Mouse (Mus musculus): ENCODE data around the gene Ahnak2. TPM values are rescaled to one million over a fixed set of nuclear protein-coding genes. Genes with fewer than 3 reads are reported as not detected.

The Ahnak2 gene
- polyA plus RNA-seq, 1 experiment from 2014 or later, result 0.13 TPM

- H3K27me3 ChIP-seq (ENCODE audit: control insufficient read depth, insufficient read depth, low read length), result no peaks in the 10 kb centered on the region
- 73% methylated on average over 5 of the region's 5 CpGs for WGBS
- H3K9ac ChIP-seq (replicated peaks; ENCODE audit: low read length), result peak overlapping the region; percentile 58
- ATAC-seq (replicated peaks; ENCODE audit: insufficient number of reproducible peaks, low FRiP score, low TSS enrichment, low read depth) (peak; percentile 19; the same call in 1 of the 2 replicates), DNase-seq (ENCODE audit: low spot score) (no peak)
- H3K4me1 ChIP-seq (ENCODE audit: control insufficient read depth, insufficient read depth, low read length), result no peaks in the 10 kb centered on the region
- peak overlapping the region; percentile 70 for H3K4me3 ChIP-seq (ENCODE audit: low read depth, low read length)
- H3K27ac ChIP-seq (replicated peaks; ENCODE audit: low read depth, low read length), result no peak overlapping the region
- no peaks in the 10 kb centered on the region for H3K9me3 ChIP-seq (replicated peaks; ENCODE audit: control insufficient read depth, low read length)
- peak overlapping the region; percentile 96 for H3K4me2 ChIP-seq (ENCODE audit: low read depth, low read length)
- no peaks in the 10 kb centered on the region; the same call in 1 of the 2 replicates for H3K36me3 ChIP-seq (replicated peaks; ENCODE audit: control insufficient read depth, insufficient read depth, low read depth, low read length)
These were observed 5.7 kb upstream of the Ahnak2 start for GRCm38 (mm10) chr12:112808212-112808586.

- Histone ChIP-seq H3K36me3 (replicated peaks; ENCODE audit: control insufficient read depth, insufficient read depth, low read depth, low read length) (no peaks in the 10 kb centered on the region; the same call in 1 of the 2 replicates), H3K9me3 (replicated peaks; ENCODE audit: control insufficient read depth, low read length) (no peaks in the 10 kb centered on the region), H3K27ac (replicated peaks; ENCODE audit: low read depth, low read length) (no peak overlapping the region), H3K9ac (replicated peaks; ENCODE audit: low read length) (no peak overlapping the region; the same call in 1 of the 2 replicates), H3K4me1 (ENCODE audit: control insufficient read depth, insufficient read depth, low read length) (no peaks in the 10 kb centered on the region), H3K4me3 (ENCODE audit: low read depth, low read length) (no peak overlapping the region), H3K4me2 (ENCODE audit: low read depth, low read length) (no peak overlapping the region), H3K27me3 (ENCODE audit: control insufficient read depth, insufficient read depth, low read length) (no peaks in the 10 kb centered on the region)
- whole genome bisulfite sequencing, result 85% methylated on average over 4 of the region's 4 CpGs
- no peak for ATAC-seq (replicated peaks; ENCODE audit: insufficient number of reproducible peaks, low FRiP score, low TSS enrichment, low read depth)
- no peak for DNase-seq (ENCODE audit: low spot score)
These were observed 5.3 kb upstream of the Ahnak2 start for GRCm38 (mm10) chr12:112807796-112808195.

GRCm38 (mm10) chr12:112806044-112806443 lies 3.6 kb upstream of the Ahnak2 start:
- ATAC-seq (replicated peaks; ENCODE audit: insufficient number of reproducible peaks, low FRiP score, low TSS enrichment, low read depth) (no peak), DNase-seq (ENCODE audit: low spot score) (no peak)
- no peaks in the 10 kb centered on the region for H3K36me3 ChIP-seq (replicated peaks; ENCODE audit: control insufficient read depth, insufficient read depth, low read depth, low read length)
- peaks cover 3% of the 10 kb centered on the region; the same call in 1 of the 2 replicates for H3K4me1 ChIP-seq (ENCODE audit: control insufficient read depth, insufficient read depth, low read length)
- H3K4me3 ChIP-seq (ENCODE audit: low read depth, low read length), result no peak overlapping the region
- no peaks in the 10 kb centered on the region for H3K9me3 ChIP-seq (replicated peaks; ENCODE audit: control insufficient read depth, low read length)
- H3K4me2 ChIP-seq (ENCODE audit: low read depth, low read length), result no peak overlapping the region
- no peak overlapping the region for H3K9ac ChIP-seq (replicated peaks; ENCODE audit: low read length)
- WGBS, result 78% methylated on average over 6 of the region's 6 CpGs
- peaks cover 9% of the 10 kb centered on the region for H3K27me3 ChIP-seq (ENCODE audit: control insufficient read depth, insufficient read depth, low read length)
- H3K27ac ChIP-seq (replicated peaks; ENCODE audit: low read depth, low read length), result no peak overlapping the region

- H3K36me3 ChIP-seq (replicated peaks; ENCODE audit: control insufficient read depth, insufficient read depth, low read depth, low read length), result no peaks in the 10 kb centered on the region
These were observed 1.6 kb upstream of the Ahnak2 start for GRCm38 (mm10) chr12:112804046-112804445.

GRCm38 (mm10) chr12:112802917-112803316 lies 460 bp upstream of the Ahnak2 start:
- Histone ChIP-seq H3K9ac (replicated peaks; ENCODE audit: low read length) (no peak overlapping the region), H3K27me3 (ENCODE audit: control insufficient read depth, insufficient read depth, low read length) (peaks cover 12% of the 10 kb centered on the region), H3K4me2 (ENCODE audit: low read depth, low read length) (peak overlapping the region; percentile 100; the same call in 1 of the 2 replicates), H3K4me1 (ENCODE audit: control insufficient read depth, insufficient read depth, low read length) (peaks cover 3% of the 10 kb centered on the region; the same call in 1 of the 2 replicates), H3K9me3 (replicated peaks; ENCODE audit: control insufficient read depth, low read length) (no peaks in the 10 kb centered on the region), H3K36me3 (replicated peaks; ENCODE audit: control insufficient read depth, insufficient read depth, low read depth, low read length) (no peaks in the 10 kb centered on the region), H3K4me3 (ENCODE audit: low read depth, low read length) (no peak overlapping the region), H3K27ac (replicated peaks; ENCODE audit: low read depth, low read length) (no peak overlapping the region)
- ATAC-seq (replicated peaks; ENCODE audit: insufficient number of reproducible peaks, low FRiP score, low TSS enrichment, low read depth), result no peak
- DNase-seq (ENCODE audit: low spot score), result no peak
- WGBS, result 25% methylated on average over 3 of the region's 3 CpGs

More at GRCm38 (mm10) chr12:112804046-112804445, 1.6 kb upstream of the Ahnak2 start:
- Histone ChIP-seq H3K27ac (replicated peaks; ENCODE audit: low read depth, low read length) (no peak overlapping the region), H3K27me3 (ENCODE audit: control insufficient read depth, insufficient read depth, low read length) (peaks cover 12% of the 10 kb centered on the region), H3K4me2 (ENCODE audit: low read depth, low read length) (no peak overlapping the region), H3K4me1 (ENCODE audit: control insufficient read depth, insufficient read depth, low read length) (peaks cover 3% of the 10 kb centered on the region; the same call in 1 of the 2 replicates), H3K4me3 (ENCODE audit: low read depth, low read length) (no peak overlapping the region), H3K9me3 (replicated peaks; ENCODE audit: control insufficient read depth, low read length) (no peaks in the 10 kb centered on the region), H3K9ac (replicated peaks; ENCODE audit: low read length) (no peak overlapping the region)
- WGBS, result 58% methylated on average over 13 of the region's 13 CpGs
- ATAC-seq (replicated peaks; ENCODE audit: insufficient number of reproducible peaks, low FRiP score, low TSS enrichment, low read depth) (no peak), DNase-seq (ENCODE audit: low spot score) (no peak)

- Histone ChIP-seq H3K9ac (replicated peaks; ENCODE audit: low read length) (no peak overlapping the region), H3K27me3 (ENCODE audit: control insufficient read depth, insufficient read depth, low read length) (peaks cover 12% of the 10 kb centered on the region), H3K4me3 (ENCODE audit: low read depth, low read length) (no peak overlapping the region), H3K4me2 (ENCODE audit: low read depth, low read length) (no peak overlapping the region), H3K27ac (replicated peaks; ENCODE audit: low read depth, low read length) (no peak overlapping the region), H3K36me3 (replicated peaks; ENCODE audit: control insufficient read depth, insufficient read depth, low read depth, low read length) (no peaks in the 10 kb centered on the region), H3K9me3 (replicated peaks; ENCODE audit: control insufficient read depth, low read length) (no peaks in the 10 kb centered on the region), H3K4me1 (ENCODE audit: control insufficient read depth, insufficient read depth, low read length) (peaks cover 3% of the 10 kb centered on the region; the same call in 1 of the 2 replicates)
- 10% methylated on average over 4 of the region's 4 CpGs for WGBS
- DNase-seq (ENCODE audit: low spot score) (peak; percentile 79), ATAC-seq (replicated peaks; ENCODE audit: insufficient number of reproducible peaks, low FRiP score, low TSS enrichment, low read depth) (no peak)
These were observed 2.0 kb downstream of the Ahnak2 start for GRCm38 (mm10) chr12:112800476-112800875.

- H3K9me3 ChIP-seq (replicated peaks; ENCODE audit: control insufficient read depth, low read length), result no peaks in the 10 kb centered on the region
- no peak overlapping the region for H3K4me3 ChIP-seq (ENCODE audit: low read depth, low read length)
- peaks cover 12% of the 10 kb centered on the region for H3K27me3 ChIP-seq (ENCODE audit: control insufficient read depth, insufficient read depth, low read length)
- WGBS, result 84% methylated on average over 10 of the region's 10 CpGs
- H3K27ac ChIP-seq (replicated peaks; ENCODE audit: low read depth, low read length), result no peak overlapping the region
- ATAC-seq (replicated peaks; ENCODE audit: insufficient number of reproducible peaks, low FRiP score, low TSS enrichment, low read depth) (no peak), DNase-seq (ENCODE audit: low spot score) (no peak)
- no peak overlapping the region for H3K4me2 ChIP-seq (ENCODE audit: low read depth, low read length)
- H3K4me1 ChIP-seq (ENCODE audit: control insufficient read depth, insufficient read depth, low read length), result peaks cover 3% of the 10 kb centered on the region; the same call in 1 of the 2 replicates
- H3K9ac ChIP-seq (replicated peaks; ENCODE audit: low read length), result no peak overlapping the region
- H3K36me3 ChIP-seq (replicated peaks; ENCODE audit: control insufficient read depth, insufficient read depth, low read depth, low read length), result no peaks in the 10 kb centered on the region
These were observed 3.1 kb downstream of the Ahnak2 start for GRCm38 (mm10) chr12:112799237-112799970.

- Histone ChIP-seq H3K9ac (replicated peaks; ENCODE audit: low read length) (no peak overlapping the region), H3K4me1 (ENCODE audit: control insufficient read depth, insufficient read depth, low read length) (peaks cover 3% of the 10 kb centered on the region), H3K36me3 (replicated peaks; ENCODE audit: control insufficient read depth, insufficient read depth, low read depth, low read length) (no peaks in the 10 kb centered on the region), H3K27ac (replicated peaks; ENCODE audit: low read depth, low read length) (no peak overlapping the region), H3K27me3 (ENCODE audit: control insufficient read depth, insufficient read depth, low read length) (peaks cover 12% of the 10 kb centered on the region), H3K4me3 (ENCODE audit: low read depth, low read length) (no peak overlapping the region), H3K9me3 (replicated peaks; ENCODE audit: control insufficient read depth, low read length) (no peaks in the 10 kb centered on the region), H3K4me2 (ENCODE audit: low read depth, low read length) (no peak overlapping the region)
- DNase-seq (ENCODE audit: low spot score), result no peak
- no peak for ATAC-seq (replicated peaks; ENCODE audit: insufficient number of reproducible peaks, low FRiP score, low TSS enrichment, low read depth)
- WGBS, result 72% methylated on average over 5 of the region's 5 CpGs
These were observed 3.7 kb downstream of the Ahnak2 start for GRCm38 (mm10) chr12:112798716-112799115.

All from embryonic facial prominence, embryonic 11.5 days (tissue).